Mouse (Mus musculus): ENCODE measurements at regions not wholly inside any gene's neighbourhood (a gene's known extent, or its start where the extent isn't known, plus 50 kb on each side); places are given as distances from the start of the nearest gene placed in this dataset.

DNA sequence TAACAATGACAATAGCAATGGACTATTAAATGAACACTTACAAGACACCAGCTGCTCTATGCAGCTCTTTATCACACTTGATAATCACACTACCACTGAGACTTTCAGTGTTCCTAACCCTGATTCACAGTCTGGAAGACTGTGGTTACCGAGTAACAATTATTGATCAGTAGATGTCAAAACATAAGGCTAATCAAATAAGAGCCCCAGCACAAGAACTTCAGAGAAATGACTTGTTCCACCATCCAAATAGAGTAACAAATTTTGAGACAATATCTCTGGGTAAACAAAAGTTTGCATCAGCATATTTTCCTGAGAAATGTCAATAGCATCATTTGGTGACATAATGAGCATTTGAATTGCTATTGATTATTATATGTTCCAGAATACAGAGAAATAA is 118.3 kb upstream of the Ccdc85a start:
- 83% methylated on average over 1 of the region's 1 CpGs for WGBS
- ATAC-seq, result no peak

DNA sequence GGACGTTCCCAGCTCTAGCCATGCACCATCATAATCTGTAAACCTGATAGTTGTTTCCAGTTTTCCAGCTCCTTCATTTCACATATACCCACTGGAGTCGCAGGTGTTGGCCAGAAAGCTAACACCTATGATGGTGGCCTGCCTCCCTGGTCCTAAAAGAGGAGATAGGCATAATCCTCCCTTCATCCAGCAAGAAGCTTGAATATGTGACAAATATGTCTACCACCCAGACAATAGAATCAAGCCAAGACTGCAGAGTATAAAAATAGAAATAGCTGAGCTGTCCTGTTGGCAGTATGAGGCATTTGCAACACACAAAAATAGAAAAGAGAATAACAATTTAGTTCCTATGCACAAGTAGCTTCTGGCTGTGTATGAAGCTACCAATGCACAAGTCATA is 117.3 kb upstream of the Ccdc85a start:
- ATAC-seq, result no peak
- 94% methylated on average over 2 of the region's 2 CpGs for WGBS

More for the DNA sequence above, 118.3 kb upstream of the Ccdc85a start:
- H3K27ac ChIP-seq (ENCODE audit: low read length), result no peak overlapping the region
- H3K4me1 ChIP-seq (ENCODE audit: control insufficient read depth, insufficient read depth, low read length), result no peaks in the 10 kb centered on the region; the same call in 1 of the 2 replicates
- H3K9me3 ChIP-seq (replicated peaks; ENCODE audit: control insufficient read depth, low read length, poor library complexity, severe bottlenecking), result no peaks in the 10 kb centered on the region
- no peak overlapping the region for H3K9ac ChIP-seq (ENCODE audit: low read depth, low read length)
- H3K4me3 ChIP-seq (ENCODE audit: low read depth, low read length), result no peak overlapping the region
- no peaks in the 10 kb centered on the region for H3K36me3 ChIP-seq (ENCODE audit: control insufficient read depth, insufficient read depth, low read length)
- H3K4me2 ChIP-seq (ENCODE audit: low read length), result no peak overlapping the region
- H3K27me3 ChIP-seq (ENCODE audit: control insufficient read depth, insufficient read depth, low read depth, low read length), result no peaks in the 10 kb centered on the region

GRCm38 (mm10) chr11:28699766-28700165 is 115.6 kb upstream of the Ccdc85a start:
- no peak overlapping the region for H3K9ac ChIP-seq (ENCODE audit: low read depth, low read length)
- no peak for ATAC-seq
- H3K27me3 ChIP-seq (ENCODE audit: control insufficient read depth, insufficient read depth, low read depth, low read length), result no peaks in the 10 kb centered on the region
- no peaks in the 10 kb centered on the region; the same call in 1 of the 2 replicates for H3K4me1 ChIP-seq (ENCODE audit: control insufficient read depth, insufficient read depth, low read length)
- H3K9me3 ChIP-seq (replicated peaks; ENCODE audit: control insufficient read depth, low read length, poor library complexity, severe bottlenecking), result no peaks in the 10 kb centered on the region
- no peak overlapping the region for H3K27ac ChIP-seq (ENCODE audit: low read length)
- H3K4me3 ChIP-seq (ENCODE audit: low read depth, low read length), result no peak overlapping the region
- no peak overlapping the region for H3K4me2 ChIP-seq (ENCODE audit: low read length)
- no peaks in the 10 kb centered on the region for H3K36me3 ChIP-seq (ENCODE audit: control insufficient read depth, insufficient read depth, low read length)

More for the DNA sequence above, 117.3 kb upstream of the Ccdc85a start:
- Histone ChIP-seq H3K9me3 (replicated peaks; ENCODE audit: control insufficient read depth, low read length, poor library complexity, severe bottlenecking) (no peaks in the 10 kb centered on the region), H3K4me2 (ENCODE audit: low read length) (no peak overlapping the region), H3K4me1 (ENCODE audit: control insufficient read depth, insufficient read depth, low read length) (no peaks in the 10 kb centered on the region; the same call in 1 of the 2 replicates), H3K4me3 (ENCODE audit: low read depth, low read length) (no peak overlapping the region), H3K9ac (ENCODE audit: low read depth, low read length) (no peak overlapping the region), H3K27me3 (ENCODE audit: control insufficient read depth, insufficient read depth, low read depth, low read length) (no peaks in the 10 kb centered on the region), H3K36me3 (ENCODE audit: control insufficient read depth, insufficient read depth, low read length) (no peaks in the 10 kb centered on the region), H3K27ac (ENCODE audit: low read length) (no peak overlapping the region)

DNA sequence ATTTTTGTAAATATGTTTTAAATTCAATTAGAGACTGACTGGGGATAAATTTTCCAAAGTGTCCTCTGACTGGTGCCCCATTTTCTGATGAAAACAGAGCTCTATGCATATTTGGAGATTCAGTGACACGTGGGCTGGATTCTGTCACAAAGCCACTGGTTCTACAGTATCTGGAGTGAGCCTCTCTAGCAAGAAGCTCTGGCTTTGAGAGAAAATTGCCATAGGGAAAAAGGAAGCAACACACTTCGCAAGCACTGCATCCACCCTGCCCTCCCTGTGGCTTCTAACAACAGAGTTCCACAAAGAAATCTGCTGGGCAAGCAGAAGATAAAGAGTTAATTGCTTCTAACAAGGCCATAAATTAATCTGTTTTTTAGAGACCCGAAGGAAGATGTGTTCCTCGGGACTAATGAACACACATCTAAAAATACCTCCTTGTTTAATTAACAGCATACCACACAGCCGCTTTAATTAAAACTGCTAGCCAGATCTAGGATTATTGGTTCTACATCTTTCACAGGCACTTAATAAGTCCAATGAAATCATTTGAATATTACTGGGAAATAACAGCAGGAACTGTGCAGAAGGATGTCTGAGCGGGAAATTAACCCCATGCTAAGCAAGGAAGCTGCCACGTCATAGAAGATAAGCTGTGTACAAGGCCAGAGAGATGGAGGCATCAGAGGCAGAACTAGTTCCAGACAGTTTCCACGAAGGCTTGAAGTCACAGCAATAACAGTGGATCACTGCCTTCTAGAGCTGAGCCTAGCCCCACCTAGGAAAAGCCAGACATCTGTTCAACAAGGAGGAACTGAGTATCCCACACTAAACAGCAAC is 113.7 kb upstream of the Ccdc85a start:
- Histone ChIP-seq H3K4me1 (ENCODE audit: control insufficient read depth, insufficient read depth, low read length) (no peaks in the 10 kb centered on the region; the same call in 1 of the 2 replicates), H3K36me3 (ENCODE audit: control insufficient read depth, insufficient read depth, low read length) (no peaks in the 10 kb centered on the region), H3K4me3 (ENCODE audit: low read depth, low read length) (no peak overlapping the region), H3K27ac (ENCODE audit: low read length) (peak overlapping the region; percentile 59), H3K4me2 (ENCODE audit: low read length) (peak overlapping the region; percentile 13; the same call in 1 of the 2 replicates), H3K9me3 (replicated peaks; ENCODE audit: control insufficient read depth, low read length, poor library complexity, severe bottlenecking) (no peaks in the 10 kb centered on the region), H3K9ac (ENCODE audit: low read depth, low read length) (0 out of 2 replicates have a peak overlapping the region, but pooled peaks have one; percentile 11), H3K27me3 (ENCODE audit: control insufficient read depth, insufficient read depth, low read depth, low read length) (no peaks in the 10 kb centered on the region)
- 36% methylated on average over 8 of the region's 8 CpGs for WGBS
- peak; percentile 76; the same call in 1 of the 2 replicates for ATAC-seq

DNA sequence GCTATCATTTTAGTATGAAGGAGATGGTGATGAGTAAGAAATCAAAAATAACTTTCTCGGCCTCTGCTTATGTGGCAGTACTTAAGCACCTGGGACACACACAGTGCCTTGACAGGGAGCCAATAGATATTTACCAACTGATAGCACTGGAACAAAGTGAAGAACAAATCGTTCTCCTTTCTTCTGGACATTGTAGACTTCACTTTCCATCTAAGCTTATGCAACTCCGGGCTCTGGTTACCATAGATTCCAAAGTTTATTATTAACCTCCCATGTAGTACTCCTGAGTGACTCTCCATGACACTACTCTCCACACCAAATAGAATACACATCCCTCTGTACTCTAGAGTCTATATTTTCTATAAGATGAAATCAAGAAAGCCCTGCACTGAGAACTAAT is 110.9 kb upstream of the Ccdc85a start:
- Histone ChIP-seq H3K36me3 (ENCODE audit: control insufficient read depth, insufficient read depth, low read length) (no peaks in the 10 kb centered on the region), H3K9me3 (replicated peaks; ENCODE audit: control insufficient read depth, low read length, poor library complexity, severe bottlenecking) (no peaks in the 10 kb centered on the region), H3K4me3 (ENCODE audit: low read depth, low read length) (no peak overlapping the region), H3K27me3 (ENCODE audit: control insufficient read depth, insufficient read depth, low read depth, low read length) (no peaks in the 10 kb centered on the region), H3K4me2 (ENCODE audit: low read length) (no peak overlapping the region), H3K9ac (ENCODE audit: low read depth, low read length) (no peak overlapping the region), H3K4me1 (ENCODE audit: control insufficient read depth, insufficient read depth, low read length) (no peaks in the 10 kb centered on the region; the same call in 1 of the 2 replicates), H3K27ac (ENCODE audit: low read length) (no peak overlapping the region)
- 88% methylated on average over 3 of the region's 3 CpGs for WGBS
- ATAC-seq, result no peak

- Histone ChIP-seq H3K4me1 (ENCODE audit: control insufficient read depth, insufficient read depth, low read length) (no peaks in the 10 kb centered on the region; the same call in 1 of the 2 replicates), H3K4me2 (ENCODE audit: low read length) (no peak overlapping the region), H3K4me3 (ENCODE audit: low read depth, low read length) (no peak overlapping the region), H3K27me3 (ENCODE audit: control insufficient read depth, insufficient read depth, low read depth, low read length) (no peaks in the 10 kb centered on the region), H3K36me3 (ENCODE audit: control insufficient read depth, insufficient read depth, low read length) (no peaks in the 10 kb centered on the region), H3K27ac (ENCODE audit: low read length) (no peak overlapping the region), H3K9ac (ENCODE audit: low read depth, low read length) (no peak overlapping the region), H3K9me3 (replicated peaks; ENCODE audit: control insufficient read depth, low read length, poor library complexity, severe bottlenecking) (no peaks in the 10 kb centered on the region)
- 79% methylated on average over 1 of the region's 1 CpGs for WGBS
- ATAC-seq, result no peak
Observed at GRCm38 (mm10) chr11:28693303-28693702, 109.2 kb upstream of the Ccdc85a start.

DNA sequence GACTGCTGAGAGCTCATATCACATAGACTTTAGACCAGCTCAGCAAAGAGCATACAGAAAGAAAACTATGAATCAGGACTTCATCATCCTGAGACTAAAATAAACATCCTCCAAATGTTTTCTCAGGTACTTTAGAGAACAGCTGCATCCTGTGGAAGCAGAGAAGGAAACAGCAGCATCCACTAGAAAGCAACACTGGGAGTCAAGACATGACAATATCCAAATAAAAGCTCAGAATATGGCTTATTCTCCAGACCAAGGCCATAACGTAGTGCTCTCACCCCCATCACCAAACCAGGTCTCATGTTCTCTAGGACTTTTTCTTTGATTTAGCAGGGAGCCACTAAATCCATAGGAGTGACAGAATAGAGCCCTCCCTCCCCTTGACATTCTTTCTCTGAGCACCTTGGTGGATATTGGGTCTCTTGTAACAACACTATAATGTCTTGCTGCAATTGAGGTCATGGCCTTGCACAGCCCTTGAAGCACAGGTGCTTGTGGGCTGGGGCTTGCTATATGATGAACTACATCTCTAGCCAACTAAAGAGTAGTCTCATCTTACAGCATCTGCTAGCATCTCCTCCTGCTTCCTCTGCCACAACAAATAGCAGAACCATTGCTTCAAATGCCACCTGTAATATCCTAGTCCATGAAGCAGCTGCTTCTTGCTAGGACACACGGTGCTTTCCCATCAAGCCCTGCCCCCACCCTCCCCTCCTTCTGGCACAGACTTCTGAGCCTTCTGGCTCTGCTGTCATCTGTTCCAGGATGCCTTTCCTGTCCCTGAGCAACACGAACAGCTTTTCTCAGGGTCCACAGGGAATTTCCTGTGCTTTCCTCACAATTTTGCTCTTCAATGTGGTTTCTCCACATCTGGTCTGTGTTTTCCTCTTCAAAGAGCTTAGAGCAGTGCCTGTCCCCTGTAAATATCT is 108.4 kb upstream of the Ccdc85a start:
- H3K9ac ChIP-seq (ENCODE audit: low read depth, low read length), result no peak overlapping the region
- H3K27me3 ChIP-seq (ENCODE audit: control insufficient read depth, insufficient read depth, low read depth, low read length), result no peaks in the 10 kb centered on the region
- ATAC-seq, result peak; percentile 76
- peak overlapping the region; percentile 35; the same call in 1 of the 2 replicates for H3K27ac ChIP-seq (ENCODE audit: low read length)
- no peak overlapping the region for H3K4me3 ChIP-seq (ENCODE audit: low read depth, low read length)
- 33% methylated on average over 3 of the region's 3 CpGs for WGBS
- H3K4me2 ChIP-seq (ENCODE audit: low read length), result no peak overlapping the region
- no peaks in the 10 kb centered on the region for H3K36me3 ChIP-seq (ENCODE audit: control insufficient read depth, insufficient read depth, low read length)
- H3K4me1 ChIP-seq (ENCODE audit: control insufficient read depth, insufficient read depth, low read length), result no peaks in the 10 kb centered on the region
- no peaks in the 10 kb centered on the region for H3K9me3 ChIP-seq (replicated peaks; ENCODE audit: control insufficient read depth, low read length, poor library complexity, severe bottlenecking)

- Histone ChIP-seq H3K4me1 (ENCODE audit: control insufficient read depth, insufficient read depth, low read length) (peaks cover 2% of the 10 kb centered on the region; the same call in 1 of the 2 replicates), H3K36me3 (ENCODE audit: control insufficient read depth, insufficient read depth, low read length) (no peaks in the 10 kb centered on the region), H3K4me3 (ENCODE audit: low read depth, low read length) (no peak overlapping the region), H3K4me2 (ENCODE audit: low read length) (no peak overlapping the region), H3K9ac (ENCODE audit: low read depth, low read length) (no peak overlapping the region), H3K9me3 (replicated peaks; ENCODE audit: control insufficient read depth, low read length, poor library complexity, severe bottlenecking) (no peaks in the 10 kb centered on the region), H3K27ac (ENCODE audit: low read length) (no peak overlapping the region), H3K27me3 (ENCODE audit: control insufficient read depth, insufficient read depth, low read depth, low read length) (no peaks in the 10 kb centered on the region)
- no peak for ATAC-seq
- 74% methylated on average over 1 of the region's 1 CpGs for WGBS
Observed at GRCm38 (mm10) chr11:28688436-28688835, 104.3 kb upstream of the Ccdc85a start.
